Mouse (Mus musculus): Measurements from ENCODE around the gene Nfyb. TPM values are rescaled to one million over a fixed set of nuclear protein-coding genes. Genes with fewer than 3 reads are reported as not detected.
A peak's percentile ranks its signal among the peaks of the same experiment; 100 is the strongest.

Gene Nfyb
- total RNA-seq, 2 experiments from 2014 or later, result 57.0 to 61.9 TPM

DNA sequence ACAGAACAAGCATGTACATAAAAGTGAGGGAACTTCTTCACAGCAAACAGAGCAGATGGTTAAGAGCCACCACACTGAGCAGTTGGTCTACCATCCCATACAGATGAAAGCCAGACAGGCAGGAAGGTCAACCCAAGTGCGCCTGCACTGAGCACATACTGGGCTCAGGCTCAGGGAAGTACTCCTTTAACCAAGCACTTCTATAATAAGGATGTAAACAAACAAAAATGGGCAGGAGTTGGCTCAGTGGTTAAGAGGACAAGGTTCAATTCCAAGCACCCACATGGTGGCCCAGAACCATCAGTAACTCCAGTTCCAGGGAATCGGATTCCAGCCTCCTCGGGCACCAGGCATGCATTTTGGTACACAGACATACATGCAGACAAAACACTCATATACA, 11.0 kb downstream of the Nfyb start:
- no peak for DNase-seq (ENCODE audit: low spot score in 2 of 2)
- intact Hi-C loops (cut with DNase I), result no loop called here

DNA sequence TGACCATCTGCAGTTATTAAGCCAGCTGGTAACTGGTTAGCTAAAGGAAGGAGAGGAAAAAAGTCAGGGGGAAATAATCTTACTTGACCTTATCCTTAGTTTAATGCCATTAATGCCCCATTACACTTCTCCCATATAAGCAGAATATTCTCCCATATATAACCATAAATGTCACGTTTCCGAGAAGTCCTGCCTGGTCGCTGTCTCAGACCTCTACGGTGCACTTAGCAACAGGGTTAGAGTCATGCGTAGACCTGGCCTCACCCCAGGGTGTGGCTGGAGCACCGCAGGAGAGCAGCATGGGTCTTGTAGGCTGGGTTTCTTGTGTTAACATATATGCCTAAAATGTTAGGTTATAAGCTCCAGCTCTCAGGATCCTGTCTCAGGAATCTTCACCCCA, 13.2 kb downstream of the Nfyb start:
- intact Hi-C loops (cut with DNase I), result no loop called here
- no peak for DNase-seq (ENCODE audit: low spot score in 2 of 2)

DNA sequence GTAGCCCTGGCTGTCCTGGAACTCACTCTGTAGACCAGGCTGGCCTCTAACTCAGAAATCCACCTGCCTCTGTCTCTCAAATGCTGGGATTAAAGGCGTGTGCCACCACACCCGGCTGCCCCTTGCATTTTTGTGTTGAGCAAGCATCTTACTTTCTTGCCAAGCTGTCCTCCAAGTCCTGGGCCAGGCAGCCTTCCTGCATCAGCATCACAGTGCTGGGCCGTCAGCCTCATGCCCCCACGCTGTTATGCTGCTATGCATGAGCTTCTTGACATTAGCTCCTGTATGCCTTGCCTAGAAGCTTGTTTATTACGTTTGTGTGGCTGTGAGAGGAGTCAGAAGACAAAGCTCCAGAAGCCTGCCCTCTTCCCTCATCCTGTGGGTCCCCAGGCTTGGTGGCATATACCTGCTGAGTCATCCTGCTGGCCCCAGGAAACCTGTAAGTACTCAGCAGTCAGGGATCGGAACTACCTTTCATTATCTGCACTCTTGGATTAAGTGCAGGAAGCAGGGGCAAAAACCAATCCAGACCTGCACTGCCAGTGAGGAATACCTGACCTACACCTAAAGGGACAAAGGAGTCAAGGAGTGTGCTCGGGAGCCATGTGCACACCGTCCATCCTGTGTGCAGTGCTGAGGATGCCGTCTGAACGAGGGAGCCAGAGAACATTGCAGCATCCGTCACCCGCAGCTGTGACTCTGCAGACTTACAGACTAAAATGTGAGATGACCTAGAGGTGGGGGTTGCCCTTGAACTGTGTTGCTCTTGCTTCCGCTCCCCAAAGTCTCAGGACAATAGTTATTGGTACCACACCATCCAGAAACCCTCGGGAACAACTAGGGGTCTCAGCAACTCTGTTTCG, 16.7 kb downstream of the Nfyb start:
- no peak for DNase-seq (ENCODE audit: low spot score in 2 of 2)
- intact Hi-C loops (cut with DNase I), result no loop called here

- no peak for DNase-seq (ENCODE audit: low spot score in 2 of 2)
- intact Hi-C loops (cut with DNase I), result no loop called here
Observed at GRCm38 (mm10) chr10:82745301-82745700, 18.6 kb downstream of the Nfyb start.

DNA sequence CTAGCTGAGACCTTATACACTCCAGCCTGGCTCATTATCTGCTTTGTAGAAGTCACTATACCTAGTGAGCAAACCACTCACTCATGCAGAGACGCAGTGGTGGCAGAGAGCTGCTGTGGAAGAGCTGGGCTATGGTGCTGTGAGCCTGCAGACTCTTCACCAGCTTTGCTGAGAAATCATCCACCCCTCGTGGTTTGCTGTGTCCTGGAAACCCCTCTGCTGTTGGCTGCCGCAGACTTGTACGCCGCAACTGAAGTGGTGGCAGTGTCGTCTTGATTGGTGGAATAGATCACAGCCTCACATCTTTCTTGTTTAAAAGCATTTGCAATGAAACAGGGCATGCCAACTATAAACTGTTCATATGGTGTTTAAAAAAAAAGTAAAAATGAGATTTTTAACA, 19.6 kb downstream of the Nfyb start:
- intact Hi-C loops (cut with DNase I), result no loop called here

DNA sequence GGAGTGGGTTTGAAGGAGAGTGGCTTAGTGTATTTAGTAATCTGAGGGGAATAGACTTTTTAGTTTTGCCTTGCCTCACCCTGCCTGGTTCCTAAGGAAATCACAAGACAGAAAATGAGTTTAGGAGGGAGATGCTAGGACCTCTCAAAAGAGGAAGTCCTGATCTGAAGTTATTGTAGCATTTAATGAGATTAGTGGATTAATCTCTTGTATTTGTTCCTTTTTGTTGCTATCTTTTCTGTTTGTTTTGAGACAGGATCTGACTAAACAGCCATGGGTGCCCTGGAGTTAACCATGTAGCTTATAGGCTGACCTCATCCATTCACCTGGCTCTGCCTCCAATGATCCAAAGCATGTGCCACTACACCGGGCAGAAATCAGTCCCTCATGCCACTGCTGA, 21.4 kb downstream of the Nfyb start:
- intact Hi-C loops (cut with DNase I), result no loop called here
- no peak for DNase-seq (ENCODE audit: low spot score in 2 of 2)

More for the DNA sequence above, 19.6 kb downstream of the Nfyb start:
- DNase-seq (ENCODE audit: low spot score in 2 of 2), result no peak

- intact Hi-C loops (cut with DNase I), result no loop called here
- no peak for DNase-seq (ENCODE audit: low spot score in 2 of 2)
Observed at GRCm38 (mm10) chr10:82741876-82742275, 22.1 kb downstream of the Nfyb start.

DNA sequence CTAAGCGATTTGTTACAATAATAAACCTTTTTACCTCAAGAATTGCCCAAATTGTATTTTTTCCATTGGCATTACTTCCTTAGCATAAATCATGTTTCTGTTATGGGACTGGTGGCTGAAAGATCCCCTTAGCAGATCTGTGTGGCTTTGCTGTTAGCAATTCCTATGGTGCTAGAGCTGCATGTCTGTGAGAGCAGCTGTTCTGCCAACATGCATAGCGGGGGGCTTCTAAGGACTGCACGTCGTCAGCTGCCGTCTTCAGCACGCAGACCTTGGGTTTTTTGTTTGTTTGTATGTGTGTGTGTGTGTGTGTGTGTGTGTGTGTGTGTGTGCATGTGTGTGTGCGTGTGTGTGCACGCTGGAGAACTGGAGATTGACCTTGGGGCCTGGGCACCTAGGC, 22.6 kb downstream of the Nfyb start:
- intact Hi-C loops (cut with DNase I), result no loop called here
- no peak for DNase-seq (ENCODE audit: low spot score in 2 of 2)

DNA sequence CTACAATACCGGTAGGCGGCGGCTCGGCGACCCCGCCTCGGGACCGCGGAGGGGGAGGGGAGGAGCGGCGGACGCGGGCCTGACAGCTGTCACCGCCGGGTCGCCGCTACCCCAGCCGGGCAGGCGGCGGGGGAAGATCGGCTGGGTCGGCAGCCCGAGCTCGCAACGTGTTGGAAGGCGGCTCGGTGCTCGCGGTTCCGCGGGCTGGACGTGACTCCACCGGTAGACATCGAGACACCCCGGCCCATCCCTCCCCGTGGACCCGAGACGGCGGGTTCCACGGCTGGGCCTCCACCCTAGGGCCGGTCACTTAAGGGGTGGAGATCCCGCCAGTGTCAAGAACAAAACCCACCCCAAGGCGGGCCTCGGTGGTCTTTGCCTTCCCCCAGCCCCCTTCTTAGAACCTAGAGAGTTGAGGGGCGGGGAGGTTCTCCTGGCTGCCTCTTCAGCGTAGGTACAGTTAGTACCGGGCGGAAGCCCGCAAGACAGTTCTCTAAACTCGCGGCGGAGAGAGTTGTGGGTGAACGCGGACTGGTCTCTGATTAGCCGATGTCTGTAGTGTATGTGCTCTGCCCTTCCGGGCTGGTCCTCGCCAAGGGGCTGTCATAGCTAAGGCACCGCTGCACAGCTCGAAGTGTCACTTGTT, 64.5 kb downstream of the Nfyb start:
- intact Hi-C loops (cut with DNase I), result loop anchor here (2.0 kb wide), 1 partner anchor 33 kb away; no protein-coding TSS in a partner anchor
- DNase-seq (ENCODE audit: low spot score in 2 of 2), result peak in 1 of 2 experiments; percentile 30

- DNase-seq (ENCODE audit: low spot score in 2 of 2), result peak; percentile 91 to 93
- intact Hi-C loops (cut with DNase I), result loop anchor here (2.0 kb wide), 1 partner anchor 32 kb away; no protein-coding TSS in a partner anchor
Observed at GRCm38 (mm10) chr10:82698712-82699261, 65.2 kb downstream of the Nfyb start.

Other genes starting within 250 kb of the Nfyb start
- gene 1190007I07Rik, start 140.9 kb downstream of the Nfyb start, total RNA-seq (2021), result 10 to 100 TPM; 18.8 to 19.3 TPM
- 10 to 100 TPM; 44.4 to 52.1 TPM for gene Tdg, start 134.3 kb downstream of the Nfyb start, total RNA-seq (2021)
- 10 to 100 TPM; 18.2 to 20.7 TPM for gene Glt8d2, start 73.5 kb downstream of the Nfyb start, total RNA-seq (2021)
- gene Hcfc2, start 68.0 kb downstream of the Nfyb start, total RNA-seq (2021), result 10 to 100 TPM; 36.7 to 41.2 TPM
- 10 to 100 TPM; 43.0 to 50.9 TPM for gene Txnrd1, start 69.8 kb upstream of the Nfyb start, total RNA-seq (2021)
- 1 to 10 TPM; 1.5 to 3.0 TPM for gene Eid3, start 102.5 kb upstream of the Nfyb start, total RNA-seq (2021)
- 10 to 100 TPM; 29.9 to 33.3 TPM for gene Chst11, start 221.4 kb upstream of the Nfyb start, total RNA-seq (2021)